8 mouse cellular contexts compared by ENCODE assay signal in the genomic region with DNA sequence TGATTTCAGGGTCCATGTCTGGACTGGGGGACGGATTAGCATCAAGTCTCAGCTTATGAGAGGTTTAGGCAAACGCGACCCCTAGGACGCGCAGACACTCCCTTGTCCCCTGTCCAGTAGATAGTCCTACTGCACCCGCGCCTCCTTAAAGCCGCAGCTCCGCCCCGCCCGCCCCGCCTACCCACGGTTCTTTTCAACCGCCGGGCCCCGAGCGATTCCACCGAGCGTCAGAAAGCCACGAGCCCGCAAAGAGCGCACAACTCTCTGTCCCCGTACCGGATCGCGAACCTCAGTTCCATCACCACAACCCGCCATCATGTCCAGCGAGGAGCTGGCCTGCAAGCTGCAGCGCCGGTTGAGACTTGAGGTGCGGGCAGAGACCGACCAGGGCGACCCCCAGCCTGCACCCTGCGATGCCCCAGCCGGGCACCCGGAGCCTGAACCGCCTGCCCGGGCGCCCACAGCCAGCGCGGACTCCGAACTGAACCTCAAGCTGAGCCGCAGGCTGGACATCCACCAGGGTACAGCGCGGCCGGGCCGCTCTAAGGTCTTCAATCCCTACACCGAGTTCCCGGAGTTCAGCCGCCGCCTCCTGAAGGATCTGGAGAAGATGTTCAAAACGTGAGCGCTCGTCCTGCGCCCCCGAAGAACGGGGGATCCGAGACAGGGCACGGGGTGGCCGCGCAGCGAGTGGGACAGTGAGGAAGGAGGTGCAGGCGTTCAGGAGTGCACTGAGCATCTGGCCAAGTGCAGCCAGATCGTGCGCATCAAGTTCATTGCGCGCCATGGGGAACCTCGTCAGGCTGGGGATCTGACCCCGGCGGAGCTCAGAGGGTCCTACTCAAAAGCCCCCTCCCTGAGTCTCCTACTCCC. TPM values are rescaled to one million over a fixed set of nuclear protein-coding genes. Genes with fewer than 3 reads are reported as not detected.
DNase-seq lines count a peak whose midpoint lies in the region; ATAC-seq lines count a peak whose summit lies in the region.

Gene Efhd1 (plus strand): TSS at position 230 of the 873 bp plus-strand sequence.

- H3K4me1 ChIP-seq in forebrain, embryonic 12.5 days = peaks cover 32% of the 10 kb centered on the region
- H3K4me1 ChIP-seq in hindbrain, embryonic 12.5 days = peaks cover 25% of the 10 kb centered on the region
- H3K4me1 ChIP-seq in midbrain, embryonic 14.5 days (ENCODE audit: control insufficient read depth, insufficient read depth, low read length) = peaks cover 15% of the 10 kb centered on the region

- peak; percentile 54 for ATAC-seq in forebrain, embryonic 12.5 days (ENCODE audit: low FRiP score)
- ATAC-seq in hindbrain, embryonic 12.5 days (ENCODE audit: low FRiP score) = peak; percentile 61; the same call in 1 of the 2 replicates
- peak; percentile 55; the same call in 1 of the 2 replicates for ATAC-seq in midbrain, embryonic 14.5 days (ENCODE audit: low FRiP score, low TSS enrichment)

- peak within 1 kb of the TSS; percentile 55 for H3K4me3 ChIP-seq in forebrain, embryonic 12.5 days (replicated peaks)
- peak within 1 kb of the TSS; percentile 47 for H3K4me3 ChIP-seq in hindbrain, embryonic 12.5 days
- peak within 1 kb of the TSS; percentile 42 for H3K4me3 ChIP-seq in midbrain, embryonic 14.5 days (replicated peaks; ENCODE audit: low read depth, low read length)

- H3K9me3 ChIP-seq in forebrain, embryonic 12.5 days = no peaks in the 10 kb centered on the region
- no peaks in the 10 kb centered on the region for H3K9me3 ChIP-seq in hindbrain, embryonic 12.5 days (replicated peaks)
- H3K9me3 ChIP-seq in midbrain, embryonic 14.5 days (ENCODE audit: control insufficient read depth, low read length) = 0 out of 2 replicates have a peak, but pooled peaks cover 3% of the 10 kb centered on the region

- intact Hi-C loops in left cerebral cortex, postnatal 4 days (cut with DNase I) = no loop called here

- peak within 1 kb of the TSS; percentile 99 for H3K4me2 ChIP-seq in forebrain, embryonic 12.5 days
- peak within 1 kb of the TSS; percentile 94 for H3K4me2 ChIP-seq in hindbrain, embryonic 12.5 days (replicated peaks)
- peak within 1 kb of the TSS; percentile 89 for H3K4me2 ChIP-seq in midbrain, embryonic 14.5 days (ENCODE audit: low read length)

- no peak for DNase-seq in layer of hippocampus, adult 8-10 months (ENCODE audit: low spot score in 2 of 2)
- DNase-seq in layer of hippocampus, postnatal 14 days (ENCODE audit: low spot score in 2 of 2) = no peak
- DNase-seq in adrenal gland, adult 18-20 months (ENCODE audit: low spot score in 2 of 2) = peak; percentile 72 to 79
- peak; percentile 59 for DNase-seq in left cerebral cortex, postnatal 4 days
- peak; percentile 64 for DNase-seq in midbrain, embryonic 14.5 days
- no peak for DNase-seq in T-cell, adult 2 months (ENCODE audit: low spot score)

- no peaks in the 10 kb centered on the region for H3K36me3 ChIP-seq in forebrain, embryonic 12.5 days (replicated peaks)
- no peaks in the 10 kb centered on the region for H3K36me3 ChIP-seq in hindbrain, embryonic 12.5 days
- no peaks in the 10 kb centered on the region for H3K36me3 ChIP-seq in midbrain, embryonic 14.5 days (ENCODE audit: control insufficient read depth, insufficient read depth, low read length)

- peaks cover 81% of the 10 kb centered on the region for H3K27me3 ChIP-seq in forebrain, embryonic 12.5 days
- peaks cover 91% of the 10 kb centered on the region for H3K27me3 ChIP-seq in hindbrain, embryonic 12.5 days
- H3K27me3 ChIP-seq in midbrain, embryonic 14.5 days (ENCODE audit: control insufficient read depth, insufficient read depth, low read length) = peaks cover 47% of the 10 kb centered on the region

- under 1% methylated on average over 70 of the region's 70 CpGs for WGBS in forebrain, embryonic 12.5 days
- under 1% methylated on average over 70 of the region's 70 CpGs for WGBS in hindbrain, embryonic 12.5 days
- under 1% methylated on average over 70 of the region's 70 CpGs for WGBS in midbrain, embryonic 14.5 days

- no peak within 1 kb of the TSS for H3K27ac ChIP-seq in forebrain, embryonic 12.5 days
- no peak within 1 kb of the TSS for H3K27ac ChIP-seq in hindbrain, embryonic 12.5 days
- H3K27ac ChIP-seq in midbrain, embryonic 14.5 days (replicated peaks; ENCODE audit: low read depth, low read length) = no peak within 1 kb of the TSS

- H3K9ac ChIP-seq in forebrain, embryonic 12.5 days = peak within 1 kb of the TSS; percentile 60
- H3K9ac ChIP-seq in hindbrain, embryonic 12.5 days = peak within 1 kb of the TSS; percentile 39
- H3K9ac ChIP-seq in midbrain, embryonic 14.5 days (replicated peaks; ENCODE audit: low read length) = peak within 1 kb of the TSS; percentile 42; the same call in 1 of the 2 replicates

RNA-seq across cellular contexts. Expression of gene Efhd1, which starts in this region (rescaled TPM):
- total RNA-seq in layer of hippocampus, adult 8-10 months (2022) = 10 to 100 TPM; 14.7 to 17.4 (median 16.3) TPM
- total RNA-seq in layer of hippocampus, postnatal 14 days (2021) = 1 to 10 TPM; 5.4 to 6.8 TPM
- 100 to 1,000 TPM; 329 to 423 TPM for total RNA-seq in adrenal gland, adult 18-20 months (2021)
- polyA plus RNA-seq in forebrain, embryonic 12.5 days (2016; fragmentation: Nextera tagmentation; extraction: Ambion mirVana) = 1.5 and 1.6 TPM in 2 replicates
- polyA plus RNA-seq in hindbrain, embryonic 12.5 days (2016; fragmentation: Nextera tagmentation; extraction: Ambion mirVana) = 0.40 TPM in 2 replicates
- total RNA-seq in left cerebral cortex, postnatal 4 days (2021) = 1 to 10 TPM; 1.5 to 2.0 TPM
- 1.8 and 1.9 TPM in 2 replicates for polyA plus RNA-seq in midbrain, embryonic 14.5 days (2014; fragmentation: Nextera tagmentation; extraction: Ambion mirVana)

Comparison
In these comparisons a context has a peak if more than half of its experiments do, and no peak if none do; other contexts are left out.
1. RNA of gene Efhd1 (total RNA-seq): 329 to 423 TPM in adrenal gland, adult 18-20 months; 14.7 to 17.4 TPM in layer of hippocampus, adult 8-10 months, 5.4 to 6.8 TPM in layer of hippocampus, postnatal 14 days and 1.5 to 2.0 TPM in left cerebral cortex, postnatal 4 days; every median in the first group is over 10 times any median in the second.
2. Peak in ATAC-seq, H3K4me3 ChIP-seq, H3K9ac ChIP-seq and H3K4me2 ChIP-seq in hindbrain, embryonic 12.5 days; RNA of the gene not detected or under 1 TPM.
3. DNase-seq: peak in adrenal gland, adult 18-20 months (2 of 2), left cerebral cortex, postnatal 4 days (single experiment) and midbrain, embryonic 14.5 days (single experiment); none in layer of hippocampus, adult 8-10 months (0 of 2), layer of hippocampus, postnatal 14 days (0 of 2) and T-cell, adult 2 months (single experiment).
4. Peak in every context shown above with its lines, with median percentiles within 50 percentile points of each other: ATAC-seq, H3K4me2 ChIP-seq, H3K4me3 ChIP-seq and H3K9ac ChIP-seq.